Mouse (Mus musculus) c-Kit-negative CD71-positive TER-119-positive erythroid progenitor cells, embryonic 14.5 days (primary cell): ENCODE results near the gene Ugt1a1.
"Not testable (repeated sequence)": the region's sequence is repeated elsewhere in the genome, so short reads cannot be mapped to it uniquely, and the experiment has no call there.

Source experiments
- DNase-seq: peaks from one replicate; pipeline ENCODE4 v3.0.0-alpha.2; 2013; ENCODE audit warnings: low read depth, low spot score

The Ugt1a1 gene

DNA sequence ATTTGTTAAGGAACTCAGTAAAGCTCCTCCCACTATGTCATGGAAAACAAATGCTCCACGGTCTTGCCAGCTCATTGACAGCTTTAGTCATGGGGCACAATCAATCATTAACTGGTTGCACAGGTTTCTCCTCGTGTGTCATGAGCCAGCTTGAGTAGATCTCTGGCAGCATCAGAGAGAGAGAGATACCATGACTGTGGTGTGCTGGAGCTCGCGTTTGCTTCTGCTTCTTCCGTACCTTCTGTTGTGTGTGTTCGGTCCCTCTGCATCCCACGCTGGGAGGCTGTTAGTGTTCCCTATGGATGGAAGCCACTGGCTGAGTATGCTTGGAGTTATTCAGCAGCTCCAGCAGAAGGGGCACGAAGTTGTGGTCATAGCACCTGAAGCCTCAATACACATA, at the start of gene Ugt1a1:
Ugt1a1 (plus strand) TSS at position 148 of the 400 bp plus-strand sequence.
- DNase-seq = no peak

DNA sequence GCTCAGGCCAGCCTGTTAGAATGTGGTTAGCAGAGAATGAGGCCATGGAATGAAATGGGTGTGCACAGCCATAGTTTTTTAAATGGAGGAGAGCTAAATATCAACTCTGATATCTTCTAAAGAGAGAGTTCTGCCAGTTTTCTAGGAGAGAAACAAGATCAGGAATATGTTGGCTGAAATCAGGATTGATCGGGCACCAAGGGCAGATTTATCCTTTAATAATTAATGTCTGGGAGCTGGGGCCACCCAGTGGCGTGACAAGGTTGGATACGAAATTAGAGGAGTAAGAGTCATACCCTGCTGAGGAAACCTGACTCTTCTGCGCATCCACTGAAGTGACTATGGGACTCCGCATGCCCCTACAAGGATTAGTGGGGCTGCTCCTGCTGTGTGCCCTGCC, 46.0 kb upstream of the Ugt1a1 start, which contains the start of gene Ugt1a5:
Ugt1a5 (plus strand) TSS at position 302 of the 400 bp plus-strand sequence.
- no peak for DNase-seq

DNA sequence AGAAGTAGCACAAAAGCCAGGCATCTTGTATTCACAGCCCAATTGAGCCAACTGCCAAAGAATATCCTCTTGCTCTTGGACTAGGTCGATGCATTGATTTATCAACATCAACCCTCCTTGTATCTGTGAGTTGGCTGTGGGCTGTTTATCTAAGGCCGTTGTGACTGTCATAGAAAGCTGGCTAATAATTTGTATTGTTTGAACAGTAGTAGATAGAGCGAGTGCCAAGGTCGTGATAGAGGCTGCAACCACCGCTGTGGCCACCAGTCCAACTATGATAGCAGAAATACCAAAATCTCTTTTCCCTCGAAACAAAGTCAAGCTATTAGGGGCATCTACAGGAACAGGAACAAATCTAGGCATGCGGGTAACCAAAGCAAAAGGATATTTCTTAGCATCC, 39.6 kb upstream of the Ugt1a1 start:
- not testable (repeated sequence) for DNase-seq

DNA sequence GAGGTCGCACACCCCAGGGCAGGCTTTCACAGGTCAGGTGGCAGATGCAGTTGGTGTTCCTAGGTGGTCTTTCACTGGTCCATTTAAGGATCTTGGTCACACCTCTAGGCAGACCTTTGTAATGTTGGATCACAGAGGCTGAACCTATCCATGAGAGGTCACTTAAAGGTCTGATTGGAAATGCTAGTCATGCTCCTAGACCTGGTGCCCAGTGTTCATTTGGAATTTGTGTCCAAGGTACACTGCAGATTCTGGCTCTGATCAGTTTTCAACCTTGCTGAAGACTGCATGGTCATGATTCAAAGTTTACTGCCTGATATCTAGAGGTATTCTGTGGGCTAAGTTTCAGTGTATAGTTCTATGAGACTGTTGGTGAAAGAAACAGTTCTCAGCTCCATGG, 32.1 kb upstream of the Ugt1a1 start:
- no peak for DNase-seq

DNA sequence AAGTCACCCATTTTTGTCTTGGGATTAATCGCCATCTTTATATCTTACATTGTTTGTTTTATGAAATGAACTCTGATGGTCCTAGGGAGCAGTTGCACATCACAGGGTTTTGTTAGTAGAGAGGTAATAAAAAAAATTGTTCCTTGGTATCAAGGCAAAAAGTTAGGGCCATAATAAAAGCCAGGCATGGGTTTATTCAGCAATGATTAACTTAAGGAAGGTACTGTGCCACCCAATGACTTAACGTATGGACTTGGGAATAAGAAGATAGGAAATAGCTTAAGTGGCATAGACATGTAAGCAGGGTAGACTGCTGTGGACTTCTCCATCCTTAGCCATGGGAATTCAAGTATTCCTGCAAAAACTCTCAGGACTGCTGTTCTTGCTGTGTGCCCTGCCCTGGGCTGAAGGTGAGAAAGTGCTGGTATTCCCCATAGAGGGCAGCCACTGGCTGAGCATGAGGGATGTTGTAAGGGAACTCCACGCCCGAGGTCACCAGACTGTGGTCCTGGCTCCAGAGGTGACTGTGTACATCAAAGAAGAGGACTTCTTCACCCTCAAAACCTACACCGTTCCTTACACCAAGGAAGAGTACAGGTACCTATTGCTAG, 25.3 kb upstream of the Ugt1a1 start:
- no peak for DNase-seq

DNA sequence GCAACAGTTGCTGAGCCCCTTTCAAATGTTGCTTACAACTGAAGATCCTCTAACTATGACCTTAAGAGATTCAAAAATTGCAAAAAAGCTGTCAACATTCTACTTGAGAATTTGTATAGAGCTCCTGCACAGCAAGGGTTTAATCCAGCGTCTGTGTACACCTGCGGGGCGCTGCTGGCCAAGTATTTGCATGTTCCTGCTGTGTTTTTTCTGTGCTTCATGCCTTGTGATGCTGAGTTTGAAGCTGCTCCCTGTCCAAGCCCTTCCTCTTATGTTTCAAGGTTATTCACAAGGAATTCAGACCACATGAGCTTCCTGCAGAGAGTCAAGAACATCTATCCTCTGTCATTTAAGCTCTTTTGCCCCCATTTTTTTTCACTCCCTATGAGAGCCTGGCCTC, 19.6 kb upstream of the Ugt1a1 start:
- DNase-seq = no peak

DNA sequence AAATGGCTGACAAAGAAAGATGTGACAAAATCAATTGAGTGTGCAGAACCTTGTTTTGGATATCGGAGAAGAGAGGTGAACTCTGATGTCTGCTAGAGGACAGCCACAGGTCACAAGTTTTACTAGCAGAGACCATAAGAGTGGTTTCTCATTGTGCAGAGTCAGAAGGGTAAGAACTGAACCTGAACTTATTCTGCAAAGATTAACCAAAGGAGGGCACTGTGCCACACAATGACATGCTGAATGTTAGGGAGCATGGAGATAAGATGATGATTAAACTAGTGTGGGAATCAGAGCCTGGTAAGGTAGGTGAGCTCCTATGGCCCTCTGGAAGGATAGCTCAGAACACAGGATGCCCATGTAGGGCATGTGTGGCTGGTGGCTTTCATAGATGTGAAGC, 16.1 kb upstream of the Ugt1a1 start:
- no peak for DNase-seq

DNA sequence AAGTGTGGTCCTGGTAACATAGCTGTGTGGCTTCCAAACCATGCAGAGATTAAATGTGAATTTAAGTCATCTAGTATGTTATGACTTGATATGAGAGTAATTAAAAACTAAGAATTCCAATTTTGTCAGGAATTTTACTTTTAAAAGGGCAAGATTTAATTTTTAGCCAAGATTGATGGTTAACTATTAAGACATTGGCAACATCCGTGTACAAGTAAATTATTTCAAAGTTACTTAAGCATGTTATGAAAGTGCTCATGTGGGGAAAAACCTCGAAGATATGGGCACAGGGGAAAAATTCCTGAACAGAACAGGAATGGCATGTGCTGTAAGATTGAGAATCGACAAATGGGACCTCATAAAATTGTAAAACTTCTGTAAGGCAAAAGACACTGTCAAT, 14.3 kb upstream of the Ugt1a1 start:
- no peak for DNase-seq

DNA sequence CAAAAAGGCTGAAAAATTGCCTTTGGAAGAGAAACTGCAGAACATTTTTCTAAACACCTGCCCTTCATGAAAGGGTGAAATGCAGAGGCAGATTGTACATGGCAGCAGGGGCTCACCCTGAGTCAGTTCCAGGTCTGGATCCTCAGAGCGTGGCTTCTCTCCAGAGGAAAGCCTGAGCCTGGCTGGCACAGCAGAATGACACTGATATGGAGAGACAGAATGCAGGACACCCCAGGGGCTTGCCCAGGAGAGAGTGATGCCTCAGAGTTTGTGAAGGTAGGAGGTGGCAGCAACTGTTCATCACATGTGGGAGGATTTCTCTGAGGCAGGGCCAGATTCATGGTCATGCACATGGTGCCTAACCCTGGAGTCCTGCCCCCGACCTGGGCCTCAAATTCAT, 11.8 kb upstream of the Ugt1a1 start:
- DNase-seq = no peak

DNA sequence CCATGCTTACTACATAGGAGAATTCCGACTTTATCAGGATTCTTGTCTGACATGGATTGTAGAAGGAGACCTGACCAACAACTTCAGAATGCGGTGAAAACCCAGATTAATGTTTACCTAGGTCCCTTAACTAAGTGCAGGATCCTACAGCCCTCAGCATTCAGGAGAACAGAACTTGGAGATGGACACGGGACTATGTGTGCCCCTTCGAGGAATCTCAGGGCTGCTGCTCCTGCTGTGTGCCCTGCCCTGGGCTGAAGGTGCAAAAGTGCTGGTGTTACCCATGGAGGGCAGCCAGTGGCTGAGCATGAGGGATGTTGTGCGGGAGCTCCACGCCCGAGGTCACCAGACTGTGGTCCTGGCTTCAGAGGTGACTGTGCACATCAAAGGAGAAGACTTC, 11.3 kb upstream of the Ugt1a1 start, which contains the start of gene Ugt1a2:
Ugt1a2 (plus strand) TSS at position 146 of the 400 bp plus-strand sequence.
- DNase-seq = no peak

DNA sequence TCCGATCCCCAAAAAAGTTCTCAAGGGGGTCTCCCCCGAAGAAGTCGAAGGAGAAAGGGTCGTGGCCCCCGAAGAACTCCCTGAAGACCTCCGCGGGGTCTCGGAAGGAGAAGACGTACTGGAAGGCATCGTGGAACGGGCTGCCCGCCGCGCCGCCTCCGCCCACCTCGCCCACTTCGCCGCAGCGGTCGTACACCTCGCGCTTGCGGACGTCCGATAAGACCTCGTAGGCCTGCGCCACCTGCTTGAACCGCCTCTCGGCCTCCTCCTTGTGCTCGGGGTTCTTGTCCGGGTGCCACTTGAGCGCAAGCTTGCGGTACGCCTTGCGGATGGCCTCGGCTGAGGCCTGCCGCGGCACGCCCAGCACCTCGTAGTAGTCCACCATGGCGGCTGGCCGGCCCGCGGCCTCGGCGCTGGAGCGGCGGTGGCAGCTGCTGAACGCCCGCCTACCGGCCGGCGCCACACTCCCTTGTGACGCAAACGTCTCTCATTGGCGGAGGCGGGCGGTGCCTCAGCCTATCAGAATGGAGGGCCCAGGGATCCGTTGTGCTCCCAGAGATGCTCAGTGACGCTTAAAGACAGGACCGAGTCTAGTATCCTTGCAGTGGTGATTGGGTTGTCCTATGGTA, 6.4 kb upstream of the Ugt1a1 start, which contains the start of gene Dnajb3:
Dnajb3 (minus strand) TSS at position 489 of the 629 bp plus-strand sequence.
- DNase-seq = peak; percentile 81

DNA sequence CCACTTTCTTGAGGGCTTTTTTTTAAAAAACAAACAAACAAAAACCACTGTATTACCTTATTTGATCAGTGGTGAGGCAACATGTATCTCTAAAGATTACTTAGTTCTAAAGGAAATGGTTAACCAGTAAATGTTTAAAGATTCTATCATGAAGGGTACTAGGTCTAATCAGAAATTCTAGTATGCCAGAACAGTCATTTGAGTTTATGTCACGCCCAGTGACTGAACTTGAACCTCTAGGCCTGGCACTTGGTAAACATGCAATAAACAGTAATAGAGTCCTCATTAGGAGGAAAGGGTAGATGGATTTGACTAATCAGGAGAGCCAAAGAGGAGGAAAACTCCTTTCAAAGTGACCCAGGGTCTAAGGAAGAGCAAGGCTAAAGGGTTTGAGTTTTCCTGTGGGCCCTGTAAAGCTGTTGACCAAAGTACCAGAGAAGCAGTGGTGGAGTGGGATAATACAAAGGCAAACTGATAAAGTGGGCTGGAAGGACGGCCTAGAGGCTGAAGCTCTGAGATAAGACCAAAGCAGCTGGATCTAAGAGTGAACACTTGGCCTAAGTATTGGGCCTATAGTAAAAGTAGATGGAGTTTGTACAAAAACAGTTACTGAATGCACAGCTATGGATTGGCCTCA, 4.8 kb upstream of the Ugt1a1 start:
- DNase-seq = peak; percentile 74

DNA sequence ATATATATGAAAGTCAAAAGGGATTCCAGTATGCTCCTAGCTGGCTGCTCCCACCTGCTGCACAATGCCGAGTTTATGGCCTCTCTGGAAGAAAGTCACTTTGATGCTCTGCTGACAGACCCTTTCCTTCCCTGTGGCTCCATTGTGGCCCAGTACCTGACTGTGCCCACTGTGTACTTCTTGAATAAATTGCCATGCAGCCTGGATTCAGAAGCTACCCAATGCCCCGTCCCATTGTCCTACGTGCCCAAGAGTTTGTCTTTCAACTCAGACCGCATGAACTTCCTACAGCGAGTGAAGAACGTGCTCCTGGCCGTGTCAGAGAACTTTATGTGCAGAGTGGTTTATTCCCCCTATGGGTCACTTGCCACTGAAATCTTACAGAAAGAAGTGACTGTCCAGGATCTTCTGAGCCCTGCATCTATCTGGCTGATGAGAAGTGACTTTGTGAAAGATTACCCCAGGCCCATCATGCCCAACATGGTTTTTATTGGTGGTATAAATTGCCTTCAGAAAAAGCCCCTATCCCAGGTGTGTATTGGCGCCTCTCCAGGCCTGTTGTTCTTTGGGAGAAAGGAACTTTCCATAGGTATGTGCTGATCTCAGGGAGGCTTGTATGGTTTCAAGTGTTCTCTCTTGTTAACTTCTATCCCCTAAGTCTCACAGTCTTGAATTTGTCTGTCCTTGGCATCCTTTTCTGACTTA, 734 bp downstream of the Ugt1a1 start:
- no peak for DNase-seq

DNA sequence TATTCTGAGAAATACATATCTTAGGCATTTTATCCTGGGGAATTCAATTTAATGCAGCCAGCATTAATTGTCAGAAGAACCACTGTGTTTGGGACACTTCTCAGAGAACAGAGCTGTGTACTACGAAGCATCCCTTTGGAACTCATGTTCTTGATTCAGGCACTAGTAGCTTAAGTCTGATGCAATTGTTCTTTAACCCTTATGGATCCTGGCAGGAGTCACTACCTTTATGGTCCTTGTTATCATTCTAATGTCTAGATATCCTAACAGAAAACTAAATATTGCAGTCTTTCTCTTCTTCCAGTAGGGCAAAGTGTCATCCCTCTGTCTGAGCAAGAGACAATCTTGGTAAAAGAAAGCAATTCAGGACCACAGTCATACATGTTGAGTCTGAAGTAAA, 1.3 kb downstream of the Ugt1a1 start:
- no peak for DNase-seq

DNA sequence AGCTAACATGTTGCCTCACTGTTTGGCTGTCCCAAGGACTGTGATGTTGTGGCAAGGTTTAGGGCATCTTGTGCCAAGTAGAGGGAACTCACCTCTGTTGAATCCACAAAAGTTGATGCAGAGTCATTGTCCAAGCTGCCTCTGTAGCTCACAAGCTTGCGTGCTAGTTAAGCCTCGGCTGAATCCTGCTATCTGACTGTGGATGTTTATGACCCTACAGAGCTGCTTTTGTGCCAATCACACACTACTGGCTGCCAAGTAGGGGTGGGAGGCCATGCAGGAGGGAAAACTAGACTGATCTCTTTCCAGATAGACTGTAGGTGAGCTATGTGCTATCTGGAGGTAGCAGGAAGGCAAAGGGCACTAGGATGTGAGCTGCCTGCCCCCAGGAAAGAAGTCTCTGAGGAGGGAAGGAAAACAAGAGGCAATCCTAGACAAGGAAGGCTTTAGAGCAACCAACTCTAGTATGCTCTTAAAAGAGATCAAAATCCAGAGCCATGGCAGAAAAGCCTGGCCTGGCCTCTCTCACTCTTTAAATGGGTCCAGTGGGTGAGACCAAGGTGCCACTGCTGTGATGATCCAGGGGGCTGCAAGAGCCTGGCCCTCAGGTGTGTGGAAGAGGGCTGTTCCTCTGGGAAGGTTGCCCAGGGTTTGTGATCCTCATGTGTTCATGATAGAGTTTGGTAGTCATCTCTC, 2.2 kb downstream of the Ugt1a1 start:
- DNase-seq = no peak

DNA sequence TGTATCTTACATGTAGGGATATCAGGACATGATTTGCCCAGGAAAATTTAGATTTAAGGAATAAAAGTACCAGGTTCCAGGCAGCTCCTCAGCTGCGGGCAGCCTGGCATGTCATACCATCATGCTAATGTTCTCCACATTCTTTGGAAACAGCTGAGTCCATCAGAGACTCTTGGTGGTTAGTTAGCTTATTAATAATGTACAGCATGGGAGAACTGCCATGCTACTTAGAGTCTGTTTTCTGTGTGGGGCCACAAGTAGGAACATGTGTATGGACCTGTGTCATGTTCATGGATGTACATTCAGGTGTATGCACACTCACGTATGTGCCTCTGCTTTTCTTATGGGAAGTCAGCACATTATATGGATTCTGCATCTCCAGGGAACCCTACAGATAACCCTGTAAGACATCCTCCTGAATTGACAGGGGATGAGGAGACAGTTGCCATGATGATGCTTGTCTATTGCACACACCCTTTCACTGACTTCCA, 2.7 kb downstream of the Ugt1a1 start:
- no peak for DNase-seq

DNA sequence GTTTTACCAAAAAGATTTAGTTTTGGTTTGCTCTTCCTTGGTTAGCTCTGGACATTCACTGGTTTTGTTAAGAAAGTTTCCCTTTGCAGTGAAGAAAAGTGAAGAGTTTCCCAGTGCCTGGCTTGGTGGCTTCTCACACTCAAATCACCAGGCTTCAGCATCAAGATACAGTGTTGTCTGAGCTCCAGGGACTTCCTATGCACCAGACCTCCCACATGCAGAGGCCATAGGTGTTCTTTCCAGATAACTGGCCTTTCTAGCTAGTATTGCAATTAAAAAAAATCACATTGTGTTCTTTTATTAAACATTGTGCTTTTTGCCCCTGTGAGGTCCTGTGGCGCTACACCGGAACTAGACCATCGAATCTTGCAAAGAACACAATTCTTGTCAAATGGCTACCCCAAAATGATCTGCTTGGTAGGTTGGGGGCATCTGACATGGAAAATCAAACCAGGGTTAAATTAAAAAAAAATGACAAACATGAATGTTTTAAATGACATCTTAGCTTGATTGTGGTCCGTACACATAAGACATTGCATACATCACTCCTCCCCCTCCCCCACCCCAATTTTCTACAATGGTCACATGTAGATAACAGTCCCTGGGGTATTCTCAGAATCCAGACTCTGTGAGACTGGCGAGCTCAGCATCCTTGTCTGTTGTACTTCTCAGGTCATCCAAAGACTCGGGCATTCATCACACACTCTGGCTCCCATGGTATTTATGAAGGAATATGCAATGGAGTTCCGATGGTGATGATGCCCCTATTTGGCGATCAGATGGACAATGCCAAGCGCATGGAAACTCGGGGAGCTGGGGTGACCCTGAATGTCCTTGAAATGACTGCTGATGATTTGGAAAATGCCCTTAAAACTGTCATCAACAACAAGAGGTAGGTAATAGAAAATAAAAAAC, 4.0 kb downstream of the Ugt1a1 start:
- DNase-seq = no peak

DNA sequence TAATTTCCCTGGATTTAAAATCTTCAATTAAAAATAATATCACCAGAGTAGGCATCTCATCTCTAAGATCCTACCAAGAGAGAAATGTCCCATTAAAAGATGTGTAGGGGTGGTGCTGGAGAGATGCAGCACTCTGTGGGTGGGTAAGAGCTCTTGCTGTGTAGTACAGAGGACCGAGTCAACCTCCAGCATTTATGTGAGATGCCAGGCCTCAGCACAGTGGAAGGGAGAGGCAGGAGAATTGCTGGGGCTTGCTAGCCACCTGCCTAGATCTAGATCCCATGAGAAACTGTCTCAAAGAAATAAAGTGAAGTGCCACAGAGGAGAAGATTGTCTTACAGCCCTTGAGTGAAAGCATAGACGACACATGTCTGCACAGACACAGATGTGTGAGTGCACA, 4.8 kb downstream of the Ugt1a1 start:
- no peak for DNase-seq

DNA sequence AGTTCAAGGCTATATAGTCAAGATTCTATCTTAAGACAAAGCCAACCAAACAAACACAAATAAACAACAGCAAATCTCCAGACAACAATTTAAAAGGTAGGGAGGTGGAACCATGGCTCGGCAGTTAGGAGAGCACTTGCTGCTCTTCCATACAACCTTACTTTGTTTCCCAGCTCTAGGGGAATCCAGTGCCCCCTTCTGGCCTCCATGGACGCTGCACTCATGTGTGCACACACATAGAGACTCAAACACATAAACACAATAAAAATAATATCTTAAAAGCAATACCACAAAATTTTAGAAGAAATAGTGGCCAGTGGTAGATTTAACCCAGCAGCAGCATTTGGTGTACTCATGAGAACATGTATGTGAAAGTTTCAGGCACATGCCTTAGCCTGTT, 5.4 kb downstream of the Ugt1a1 start:
- DNase-seq = no peak

DNA sequence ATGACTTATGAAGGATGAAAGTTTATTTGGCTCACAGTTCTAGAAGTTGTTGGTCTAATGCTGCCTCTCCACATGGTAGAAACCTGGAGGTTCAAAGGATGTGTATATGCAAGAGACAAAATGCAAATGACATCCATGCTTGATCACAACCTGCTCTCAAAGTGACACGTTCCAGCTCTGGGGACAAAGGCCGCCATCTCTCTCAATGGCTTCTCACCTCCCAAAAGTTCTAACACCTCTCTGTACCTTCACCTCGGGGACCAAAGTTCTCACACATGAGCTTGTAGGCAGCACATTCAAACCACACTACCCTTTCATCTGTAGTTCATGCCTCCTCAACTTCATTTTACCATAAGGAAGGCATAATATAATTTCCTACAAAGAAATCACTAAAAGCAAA, 5.8 kb downstream of the Ugt1a1 start:
- DNase-seq = no peak

DNA sequence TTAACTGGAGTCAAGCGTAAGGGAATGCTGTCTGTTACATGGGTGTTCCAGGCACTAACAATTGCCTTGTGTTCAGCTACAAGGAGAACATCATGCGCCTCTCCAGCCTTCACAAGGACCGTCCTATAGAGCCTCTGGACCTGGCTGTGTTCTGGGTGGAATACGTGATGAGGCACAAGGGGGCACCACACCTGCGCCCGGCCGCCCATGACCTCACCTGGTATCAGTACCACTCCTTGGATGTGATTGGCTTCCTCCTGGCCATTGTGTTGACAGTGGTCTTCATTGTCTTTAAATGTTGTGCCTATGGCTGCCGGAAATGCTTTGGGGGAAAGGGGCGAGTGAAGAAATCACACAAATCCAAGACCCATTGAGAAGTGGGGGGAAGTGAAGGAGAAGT, 6.3 kb downstream of the Ugt1a1 start:
- DNase-seq = no peak
